Mouse (Mus musculus) cerebellum, adult 2 months (tissue): ENCODE data around the gene Itgav.

Source experiments
- CTCF ChIP-seq: fragments of 200-500 bp; IDR thresholded peaks from 2 replicates; pipeline ENCODE4 v1.5.1; 2011; ENCODE audit warnings: low read depth, mild to moderate bottlenecking, control low read depth, low read length, moderate library complexity, borderline replicate concordance; ENCODE audit not compliant: insufficient read depth
- POLR2A ChIP-seq: fragments of 200-500 bp; IDR thresholded peaks from 2 replicates; pipeline ENCODE4 v1.6.1; 2011; ENCODE audit warnings: low read length, control low read depth, borderline replicate concordance; ENCODE audit not compliant: insufficient read depth

GRCm38 (mm10) chr2:83812483-83813272 lies 88.5 kb downstream of the Itgav start, which contains the start of gene Fam171b:
- TF ChIP-seq CTCF (no peak), POLR2A (peak; percentile 47; the same call in 1 of the 2 replicates)
